Mouse (Mus musculus): ENCODE measurements around the gene Tmem41b. TPM values are rescaled to one million over a fixed set of nuclear protein-coding genes. Genes with fewer than 3 reads are reported as not detected.

Tmem41b gene
- polyA plus RNA-seq, 1 experiment from 2014 or later: 48.4 TPM

DNA sequence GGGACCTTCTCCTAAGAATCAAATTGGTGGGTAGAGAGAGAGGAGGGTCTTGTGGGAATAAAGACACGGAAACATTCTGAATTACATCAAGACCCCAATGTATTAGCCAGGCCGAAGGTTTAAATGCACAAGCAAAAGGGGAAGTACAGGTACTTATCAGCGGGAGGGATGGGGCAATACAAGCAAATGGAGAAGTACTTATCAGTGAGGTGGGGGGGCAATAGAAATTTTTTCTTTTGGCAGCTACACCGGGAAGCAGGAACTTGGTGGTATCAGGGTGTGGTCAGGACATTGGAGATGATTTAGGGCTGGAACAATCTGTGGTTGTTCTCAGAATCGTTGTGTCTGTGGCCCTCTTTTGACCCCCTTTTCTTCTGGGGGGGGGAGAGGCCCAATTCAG is 27.5 kb upstream of the Tmem41b start:
- H3K4me2 ChIP-seq (ENCODE audit: low read length): no peak overlapping the region
- no peak overlapping the region for H3K27ac ChIP-seq (replicated peaks in 1 of 2; ENCODE audit: control insufficient read depth in 1 of 2, insufficient read depth in 1 of 2, low read depth in 2 of 2, low read length in 2 of 2)
- no peaks in the 10 kb centered on the region for H3K36me3 ChIP-seq (ENCODE audit: control insufficient read depth, insufficient read depth, low read length)
- no peaks in the 10 kb centered on the region for H3K27me3 ChIP-seq (ENCODE audit: control insufficient read depth, insufficient read depth, low read length)
- H3K9me3 ChIP-seq (ENCODE audit: control insufficient read depth, low read length): no peaks in the 10 kb centered on the region
- no peaks in the 10 kb centered on the region for H3K4me1 ChIP-seq (ENCODE audit: control insufficient read depth in 2 of 2, insufficient read depth in 2 of 2, low read length in 2 of 2)
- 73% methylated on average over 5 of the region's 5 CpGs for WGBS
- no peak for ATAC-seq (ENCODE audit: insufficient number of reproducible peaks, insufficient read depth, low FRiP score, low read depth)
- H3K4me3 ChIP-seq (ENCODE audit: control insufficient read depth in 1 of 2, insufficient read depth in 1 of 2, low read depth in 1 of 2, low read length in 2 of 2): no peak overlapping the region
- no peak overlapping the region for H3K9ac ChIP-seq (ENCODE audit: low read length)

GRCm38 (mm10) chr7:110011417-110011816 is 24.7 kb upstream of the Tmem41b start:
- ATAC-seq (ENCODE audit: insufficient number of reproducible peaks, insufficient read depth, low FRiP score, low read depth): no peak
- H3K36me3 ChIP-seq (ENCODE audit: control insufficient read depth, insufficient read depth, low read length): no peaks in the 10 kb centered on the region
- 53% methylated on average over 1 of the region's 1 CpGs for WGBS

GRCm38 (mm10) chr7:110009084-110009483 is 22.4 kb upstream of the Tmem41b start:
- no peaks in the 10 kb centered on the region for H3K9me3 ChIP-seq (ENCODE audit: control insufficient read depth, low read length)
- 88% methylated on average over 6 of the region's 6 CpGs for WGBS
- no peak for ATAC-seq (ENCODE audit: insufficient number of reproducible peaks, insufficient read depth, low FRiP score, low read depth)

More at GRCm38 (mm10) chr7:110011417-110011816, 24.7 kb upstream of the Tmem41b start:
- H3K9ac ChIP-seq (ENCODE audit: low read length): no peak overlapping the region
- H3K4me2 ChIP-seq (ENCODE audit: low read length): no peak overlapping the region
- H3K4me1 ChIP-seq (ENCODE audit: control insufficient read depth in 2 of 2, insufficient read depth in 2 of 2, low read length in 2 of 2): no peaks in the 10 kb centered on the region
- H3K27ac ChIP-seq (replicated peaks in 1 of 2; ENCODE audit: control insufficient read depth in 1 of 2, insufficient read depth in 1 of 2, low read depth in 2 of 2, low read length in 2 of 2): no peak overlapping the region
- H3K4me3 ChIP-seq (ENCODE audit: control insufficient read depth in 1 of 2, insufficient read depth in 1 of 2, low read depth in 1 of 2, low read length in 2 of 2): no peak overlapping the region
- H3K27me3 ChIP-seq (ENCODE audit: control insufficient read depth, insufficient read depth, low read length): no peaks in the 10 kb centered on the region
- no peaks in the 10 kb centered on the region for H3K9me3 ChIP-seq (ENCODE audit: control insufficient read depth, low read length)

GRCm38 (mm10) chr7:110008513-110008912 is 21.8 kb upstream of the Tmem41b start:
- H3K4me3 ChIP-seq (ENCODE audit: control insufficient read depth in 1 of 2, insufficient read depth in 1 of 2, low read depth in 1 of 2, low read length in 2 of 2): no peak overlapping the region
- H3K9ac ChIP-seq (ENCODE audit: low read length): no peak overlapping the region
- 89% methylated on average over 1 of the region's 1 CpGs for WGBS
- H3K27me3 ChIP-seq (ENCODE audit: control insufficient read depth, insufficient read depth, low read length): no peaks in the 10 kb centered on the region
- no peak overlapping the region for H3K27ac ChIP-seq (replicated peaks in 1 of 2; ENCODE audit: control insufficient read depth in 1 of 2, insufficient read depth in 1 of 2, low read depth in 2 of 2, low read length in 2 of 2)
- no peak overlapping the region for H3K4me2 ChIP-seq (ENCODE audit: low read length)
- no peaks in the 10 kb centered on the region for H3K4me1 ChIP-seq (ENCODE audit: control insufficient read depth in 2 of 2, insufficient read depth in 2 of 2, low read length in 2 of 2)
- ATAC-seq (ENCODE audit: insufficient number of reproducible peaks, insufficient read depth, low FRiP score, low read depth): no peak
- no peaks in the 10 kb centered on the region for H3K36me3 ChIP-seq (ENCODE audit: control insufficient read depth, insufficient read depth, low read length)
- no peaks in the 10 kb centered on the region for H3K9me3 ChIP-seq (ENCODE audit: control insufficient read depth, low read length)

More at GRCm38 (mm10) chr7:110009084-110009483, 22.4 kb upstream of the Tmem41b start:
- H3K4me1 ChIP-seq (ENCODE audit: control insufficient read depth in 2 of 2, insufficient read depth in 2 of 2, low read length in 2 of 2): no peaks in the 10 kb centered on the region
- H3K36me3 ChIP-seq (ENCODE audit: control insufficient read depth, insufficient read depth, low read length): no peaks in the 10 kb centered on the region
- no peak overlapping the region for H3K9ac ChIP-seq (ENCODE audit: low read length)
- H3K27me3 ChIP-seq (ENCODE audit: control insufficient read depth, insufficient read depth, low read length): no peaks in the 10 kb centered on the region
- H3K4me3 ChIP-seq (ENCODE audit: control insufficient read depth in 1 of 2, insufficient read depth in 1 of 2, low read depth in 1 of 2, low read length in 2 of 2): no peak overlapping the region
- no peak overlapping the region for H3K27ac ChIP-seq (replicated peaks in 1 of 2; ENCODE audit: control insufficient read depth in 1 of 2, insufficient read depth in 1 of 2, low read depth in 2 of 2, low read length in 2 of 2)
- no peak overlapping the region for H3K4me2 ChIP-seq (ENCODE audit: low read length)

GRCm38 (mm10) chr7:110006471-110007195 is 19.9 kb upstream of the Tmem41b start:
- H3K27me3 ChIP-seq (ENCODE audit: control insufficient read depth, insufficient read depth, low read length): no peaks in the 10 kb centered on the region
- no peaks in the 10 kb centered on the region for H3K9me3 ChIP-seq (ENCODE audit: control insufficient read depth, low read length)
- H3K9ac ChIP-seq (ENCODE audit: low read length): no peak overlapping the region
- H3K4me1 ChIP-seq (ENCODE audit: control insufficient read depth in 2 of 2, insufficient read depth in 2 of 2, low read length in 2 of 2): peaks cover 4 to 7% of the 10 kb centered on the region in 2 experiments; a peak in 3 of 4 replicates
- no peak overlapping the region for H3K27ac ChIP-seq (replicated peaks in 1 of 2; ENCODE audit: control insufficient read depth in 1 of 2, insufficient read depth in 1 of 2, low read depth in 2 of 2, low read length in 2 of 2)
- no peak overlapping the region for H3K4me2 ChIP-seq (ENCODE audit: low read length)
- H3K36me3 ChIP-seq (ENCODE audit: control insufficient read depth, insufficient read depth, low read length): no peaks in the 10 kb centered on the region
- no peak for ATAC-seq (ENCODE audit: insufficient number of reproducible peaks, insufficient read depth, low FRiP score, low read depth)
- 73% methylated on average over 5 of the region's 5 CpGs for WGBS
- H3K4me3 ChIP-seq (ENCODE audit: control insufficient read depth in 1 of 2, insufficient read depth in 1 of 2, low read depth in 1 of 2, low read length in 2 of 2): no peak overlapping the region

- no peaks in the 10 kb centered on the region for H3K27me3 ChIP-seq (ENCODE audit: control insufficient read depth, insufficient read depth, low read length)
- no peaks in the 10 kb centered on the region for H3K9me3 ChIP-seq (ENCODE audit: control insufficient read depth, low read length)
- no peak for ATAC-seq (ENCODE audit: insufficient number of reproducible peaks, insufficient read depth, low FRiP score, low read depth)
- H3K27ac ChIP-seq (replicated peaks in 1 of 2; ENCODE audit: control insufficient read depth in 1 of 2, insufficient read depth in 1 of 2, low read depth in 2 of 2, low read length in 2 of 2): no peak overlapping the region
- no peaks in the 10 kb centered on the region for H3K36me3 ChIP-seq (ENCODE audit: control insufficient read depth, insufficient read depth, low read length)
- peaks cover 4 to 7% of the 10 kb centered on the region in 2 experiments; a peak in 3 of 4 replicates for H3K4me1 ChIP-seq (ENCODE audit: control insufficient read depth in 2 of 2, insufficient read depth in 2 of 2, low read length in 2 of 2)
- no peak overlapping the region for H3K9ac ChIP-seq (ENCODE audit: low read length)
- H3K4me2 ChIP-seq (ENCODE audit: low read length): no peak overlapping the region
- no peak overlapping the region for H3K4me3 ChIP-seq (ENCODE audit: control insufficient read depth in 1 of 2, insufficient read depth in 1 of 2, low read depth in 1 of 2, low read length in 2 of 2)
These were observed 19.2 kb upstream of the Tmem41b start for GRCm38 (mm10) chr7:110005976-110006375.

GRCm38 (mm10) chr7:110002968-110003367 is 16.2 kb upstream of the Tmem41b start:
- Histone ChIP-seq H3K36me3 (ENCODE audit: control insufficient read depth, insufficient read depth, low read length) (no peaks in the 10 kb centered on the region), H3K4me1 (ENCODE audit: control insufficient read depth in 2 of 2, insufficient read depth in 2 of 2, low read length in 2 of 2) (peaks cover 4 to 7% of the 10 kb centered on the region in 2 experiments; a peak in 3 of 4 replicates), H3K9me3 (ENCODE audit: control insufficient read depth, low read length) (no peaks in the 10 kb centered on the region), H3K4me2 (ENCODE audit: low read length) (peak overlapping the region; percentile 59), H3K9ac (ENCODE audit: low read length) (peak overlapping the region; percentile 64), H3K27me3 (ENCODE audit: control insufficient read depth, insufficient read depth, low read length) (no peaks in the 10 kb centered on the region), H3K4me3 (ENCODE audit: control insufficient read depth in 1 of 2, insufficient read depth in 1 of 2, low read depth in 1 of 2, low read length in 2 of 2) (peak overlapping the region; percentile 17 to 29; a peak in 3 of 4 replicates), H3K27ac (replicated peaks in 1 of 2; ENCODE audit: control insufficient read depth in 1 of 2, insufficient read depth in 1 of 2, low read depth in 2 of 2, low read length in 2 of 2) (no peak overlapping the region)
- 8% methylated on average over 20 of the region's 20 CpGs for WGBS
- ATAC-seq (ENCODE audit: insufficient number of reproducible peaks, insufficient read depth, low FRiP score, low read depth): peak; percentile 71

GRCm38 (mm10) chr7:110002092-110002491 is 15.4 kb upstream of the Tmem41b start:
- Histone ChIP-seq H3K27ac (replicated peaks in 1 of 2; ENCODE audit: control insufficient read depth in 1 of 2, insufficient read depth in 1 of 2, low read depth in 2 of 2, low read length in 2 of 2) (no peak overlapping the region), H3K27me3 (ENCODE audit: control insufficient read depth, insufficient read depth, low read length) (no peaks in the 10 kb centered on the region), H3K9me3 (ENCODE audit: control insufficient read depth, low read length) (no peaks in the 10 kb centered on the region), H3K4me1 (ENCODE audit: control insufficient read depth in 2 of 2, insufficient read depth in 2 of 2, low read length in 2 of 2) (peaks cover 4 to 7% of the 10 kb centered on the region in 2 experiments; a peak in 3 of 4 replicates), H3K4me3 (ENCODE audit: control insufficient read depth in 1 of 2, insufficient read depth in 1 of 2, low read depth in 1 of 2, low read length in 2 of 2) (no peak overlapping the region), H3K9ac (ENCODE audit: low read length) (no peak overlapping the region), H3K4me2 (ENCODE audit: low read length) (no peak overlapping the region), H3K36me3 (ENCODE audit: control insufficient read depth, insufficient read depth, low read length) (no peaks in the 10 kb centered on the region)
- no peak for ATAC-seq (ENCODE audit: insufficient number of reproducible peaks, insufficient read depth, low FRiP score, low read depth)

Data from heart, embryonic 14.5 days (tissue).